Mouse (Mus musculus) lung, postnatal 0 days (tissue): ENCODE data around the gene Car11.

Experiments
- CTCF ChIP-seq: IDR thresholded peaks from 2 replicates; pipeline ENCODE4 v1.5.1; 2016; ENCODE audit warnings: antibody characterized with exemption, mild to moderate bottlenecking
- EP300 ChIP-seq: IDR thresholded peaks from 2 replicates; pipeline ENCODE4 v1.6.1; 2016; ENCODE audit warnings: antibody characterized with exemption, mild to moderate bottlenecking, control low read depth

DNA sequence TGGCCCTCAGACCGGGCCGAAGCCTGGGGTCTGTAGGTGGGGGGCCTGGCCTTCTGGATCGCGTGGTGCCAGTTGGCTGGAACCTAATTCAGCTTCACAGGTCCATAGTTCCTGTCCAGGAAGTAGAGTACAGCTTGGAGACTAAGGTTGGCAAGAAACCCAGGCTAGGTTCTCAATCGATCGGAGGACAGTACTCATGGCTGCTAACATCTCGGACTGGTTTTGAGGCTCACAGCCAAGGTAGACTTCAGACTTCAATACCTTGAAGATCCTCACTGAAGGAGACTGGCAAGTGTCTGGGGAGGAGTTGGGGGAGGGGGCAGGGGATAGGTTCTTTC is 21.6 kb downstream of the Car11 start:
- no peak for TF ChIP-seq CTCF
- TF ChIP-seq EP300, result no peak
